Comparison of ENCODE assay signal across 10 mouse cellular contexts in genomic region chr7:45083300-45083890, GRCm38 (mm10). TPM values are rescaled to one million over a fixed set of nuclear protein-coding genes. Genes with fewer than 3 reads are reported as not detected.
DNase-seq lines count a peak whose midpoint lies in the region; ATAC-seq and TF ChIP-seq lines count a peak whose summit lies in the region.
"Had no signal": no experiment of that assay in that cellular context is flagged by ENCODE, and none has a peak within 500 bp of the region (broad histone marks: within the 10 kb centered on the region; RNA-seq: fewer than 3 reads in every experiment).

No protein-coding gene starts in this region.

- no peak overlapping the region for H3K4me2 ChIP-seq in kidney, embryonic 16.5 days (replicated peaks; ENCODE audit: low read depth, low read length)
- peak overlapping the region; percentile 64 for H3K4me2 ChIP-seq in liver, embryonic 12.5 days

- no peak overlapping the region for H3K27ac ChIP-seq in kidney, embryonic 16.5 days (ENCODE audit: low read length)
- H3K27ac ChIP-seq in liver, embryonic 12.5 days: peak overlapping the region; percentile 33
- H3K27ac ChIP-seq: hindbrain, embryonic 10.5 days had no signal

- no peak for TF ChIP-seq CTCF in G1E (IDR thresholded peaks at IDR 0.05; ENCODE audit: low read depth, low read length)

- no peaks in the 10 kb centered on the region for H3K27me3 ChIP-seq in kidney, embryonic 16.5 days (ENCODE audit: insufficient read depth, low read length)
- H3K27me3 ChIP-seq in G1E (ENCODE audit: insufficient read depth, low read length): peaks cover 24% of the 10 kb centered on the region
- no peaks in the 10 kb centered on the region for H3K27me3 ChIP-seq in liver, embryonic 12.5 days (replicated peaks)

- H3K4me1 ChIP-seq in kidney, embryonic 16.5 days (ENCODE audit: insufficient read depth, low read length): peaks cover 8% of the 10 kb centered on the region; the same call in 1 of the 2 replicates
- H3K4me1 ChIP-seq in G1E (ENCODE audit: insufficient read depth, low read depth, low read length): peaks cover 37% of the 10 kb centered on the region
- H3K4me1 ChIP-seq in liver, embryonic 12.5 days: peaks cover 28% of the 10 kb centered on the region

- WGBS in kidney, embryonic 16.5 days: 80% methylated on average over 22 of the region's 22 CpGs
- 41% methylated on average over 22 of the region's 22 CpGs for WGBS in liver, embryonic 12.5 days (ENCODE audit: insufficient replicate concordance)

- DNase-seq in kidney, postnatal 25 days: no peak
- DNase-seq in G1E (ENCODE audit: low spot score): no peak
- DNase-seq in urinary bladder, adult 18-20 months (ENCODE audit: low spot score in 2 of 2): no peak
- no peak for DNase-seq in spleen, postnatal 10 days (ENCODE audit: low spot score in 2 of 2)
- no peak for DNase-seq in cerebellum, postnatal 14 days

- no peak for ATAC-seq in kidney, embryonic 16.5 days (ENCODE audit: low FRiP score, low TSS enrichment)
- ATAC-seq in CD4-positive, CD25-positive, alpha-beta regulatory T cell, adult 4 months: peak; percentile 53
- no peak for ATAC-seq in G1E (ENCODE audit: extremely low read depth, insufficient number of reproducible peaks, low FRiP score, poor library complexity, severe bottlenecking)
- ATAC-seq in liver, embryonic 12.5 days: no peak
- ATAC-seq: forebrain, embryonic 16.5 days had no signal

- peak overlapping the region; percentile 22; the same call in 1 of the 2 replicates for H3K9ac ChIP-seq in kidney, embryonic 16.5 days (replicated peaks; ENCODE audit: low read length)
- peak overlapping the region; percentile 49; the same call in 1 of the 2 replicates for H3K9ac ChIP-seq in liver, embryonic 12.5 days

- H3K4me3 ChIP-seq in kidney, embryonic 16.5 days (ENCODE audit: low read length): no peak overlapping the region
- H3K4me3 ChIP-seq in G1E (ENCODE audit: low read depth, low read length): peak overlapping the region; percentile 25; the same call in 1 of the 2 replicates
- peak overlapping the region; percentile 35 for H3K4me3 ChIP-seq in liver, embryonic 12.5 days

- H3K36me3 ChIP-seq in kidney, embryonic 16.5 days (ENCODE audit: insufficient read depth, low read length): peaks cover 61% of the 10 kb centered on the region
- H3K36me3 ChIP-seq in G1E (replicated peaks): peaks cover 7% of the 10 kb centered on the region
- peaks cover 33% of the 10 kb centered on the region for H3K36me3 ChIP-seq in liver, embryonic 12.5 days

- H3K9me3 ChIP-seq in kidney, embryonic 16.5 days (ENCODE audit: low read length): no peaks in the 10 kb centered on the region
- H3K9me3 ChIP-seq in G1E (replicated peaks): peaks cover 3% of the 10 kb centered on the region
- no peaks in the 10 kb centered on the region for H3K9me3 ChIP-seq in liver, embryonic 12.5 days (replicated peaks)

RNA-seq across cellular contexts. Expression of gene Rcn3, which starts 8.6 kb away (rescaled TPM):
- polyA plus RNA-seq in kidney, embryonic 16.5 days (2015; fragmentation: Nextera tagmentation; extraction: Ambion mirVana): 352 and 369 TPM in 2 replicates
- polyA plus RNA-seq in CD4-positive, CD25-positive, alpha-beta regulatory T cell, adult 4 months (2017; shearing (Covaris generic)): 10 to 100 TPM in 1 of 2 experiments, 1 to 10 TPM in 1; 7.6 to 66.3 TPM
- 0.49 TPM in 1 of 2 replicates, not detected in the other for total RNA-seq in G1E (2014; fragmentation: Nextera tagmentation)
- not detected in 2 replicates for total RNA-seq in G1E (2017)
- polyA plus RNA-seq in G1E (2012): 0.31 and 0.33 TPM in 2 replicates
- 69.1 and 70.9 TPM in 2 replicates for polyA plus RNA-seq in liver, embryonic 12.5 days (2016; fragmentation: Nextera tagmentation; extraction: Ambion mirVana)

RNA-seq across cellular contexts. Expression of gene Fcgrt, which starts 20.3 kb away (rescaled TPM):
- 93.7 and 114 TPM in 2 replicates for polyA plus RNA-seq in kidney, embryonic 16.5 days (2015; fragmentation: Nextera tagmentation; extraction: Ambion mirVana)
- 1 to 10 TPM; 2.3 to 3.8 TPM for polyA plus RNA-seq in CD4-positive, CD25-positive, alpha-beta regulatory T cell, adult 4 months (2017; shearing (Covaris generic))
- total RNA-seq in G1E (2014; fragmentation: Nextera tagmentation): not detected in 2 replicates
- total RNA-seq in G1E (2017): not detected in 2 replicates
- polyA plus RNA-seq in G1E (2012): not detected in 2 replicates
- polyA plus RNA-seq in liver, embryonic 12.5 days (2016; fragmentation: Nextera tagmentation; extraction: Ambion mirVana): 26.6 and 26.9 TPM in 2 replicates

RNA-seq across cellular contexts. Expression of gene Prrg2, which starts 20.9 kb away (rescaled TPM):
- polyA plus RNA-seq in kidney, embryonic 16.5 days (2015; fragmentation: Nextera tagmentation; extraction: Ambion mirVana): 42.4 and 44.9 TPM in 2 replicates
- 1 to 10 TPM; 1.7 to 2.8 TPM for polyA plus RNA-seq in CD4-positive, CD25-positive, alpha-beta regulatory T cell, adult 4 months (2017; shearing (Covaris generic))
- total RNA-seq in G1E (2014; fragmentation: Nextera tagmentation) (11.5 and 17.8 TPM in 2 replicates), G1E (2017) (6.8 and 9.5 TPM in 2 replicates)
- 34.7 and 38.8 TPM in 2 replicates for polyA plus RNA-seq in G1E (2012)
- polyA plus RNA-seq in liver, embryonic 12.5 days (2016; fragmentation: Nextera tagmentation; extraction: Ambion mirVana): 8.5 and 8.6 TPM in 2 replicates

RNA-seq across cellular contexts. Expression of gene Nosip, which starts 21.2 kb away (rescaled TPM):
- 85.2 and 86.3 TPM in 2 replicates for polyA plus RNA-seq in kidney, embryonic 16.5 days (2015; fragmentation: Nextera tagmentation; extraction: Ambion mirVana)
- polyA plus RNA-seq in CD4-positive, CD25-positive, alpha-beta regulatory T cell, adult 4 months (2017; shearing (Covaris generic)): 100 to 1,000 TPM; 158 to 199 TPM
- total RNA-seq in G1E (2014; fragmentation: Nextera tagmentation) (43.6 and 49.1 TPM in 2 replicates), G1E (2017) (38.9 and 49.4 TPM in 2 replicates)
- polyA plus RNA-seq in G1E (2012): 104 and 110 TPM in 2 replicates
- 31.6 and 38.7 TPM in 2 replicates for polyA plus RNA-seq in liver, embryonic 12.5 days (2016; fragmentation: Nextera tagmentation; extraction: Ambion mirVana)

RNA-seq across cellular contexts. Expression of gene Prr12, which starts 30.7 kb away (rescaled TPM):
- polyA plus RNA-seq in kidney, embryonic 16.5 days (2015; fragmentation: Nextera tagmentation; extraction: Ambion mirVana): 12.9 and 13.8 TPM in 2 replicates
- 10 to 100 TPM; 10.8 to 10.9 TPM for polyA plus RNA-seq in CD4-positive, CD25-positive, alpha-beta regulatory T cell, adult 4 months (2017; shearing (Covaris generic))
- total RNA-seq in G1E (2014; fragmentation: Nextera tagmentation) (36.7 and 42.4 TPM in 2 replicates), G1E (2017) (1.6 and 2.0 TPM in 2 replicates)
- polyA plus RNA-seq in G1E (2012): 91.6 and 98.4 TPM in 2 replicates
- polyA plus RNA-seq in liver, embryonic 12.5 days (2016; fragmentation: Nextera tagmentation; extraction: Ambion mirVana): 3.0 and 4.1 TPM in 2 replicates
